Mouse (Mus musculus) neutrophil, adult 83 days (primary cell): ENCODE results near the gene Gm7137. TPM values are rescaled to one million over a fixed set of nuclear protein-coding genes. Genes with fewer than 3 reads are reported as not detected.

Source experiments
- total RNA-seq, 2 experiments: library from RNA; stranded (reverse); gene quantifications; one replicate each; pipeline ENCODE4 v1.2.4; 2023

Gm7137 gene
- not detected for total RNA-seq

GRCm38 (mm10) chr10:77787876-77788275 lies at the start of gene Gm7137:
TSS of gene Gm7137 (minus strand) at chr10:77788200.

GRCm38 (mm10) chr10:77835647-77836046 lies 47.6 kb upstream of the Gm7137 start, which contains the start of gene Krtap10-10:
TSS of gene Krtap10-10 (plus strand) at chr10:77835947.

GRCm38 (mm10) chr10:77826951-77827350 lies 39.0 kb upstream of the Gm7137 start, which contains the start of gene Krtap10-4:
TSS of gene Krtap10-4 (minus strand) at chr10:77827095.

DNA sequence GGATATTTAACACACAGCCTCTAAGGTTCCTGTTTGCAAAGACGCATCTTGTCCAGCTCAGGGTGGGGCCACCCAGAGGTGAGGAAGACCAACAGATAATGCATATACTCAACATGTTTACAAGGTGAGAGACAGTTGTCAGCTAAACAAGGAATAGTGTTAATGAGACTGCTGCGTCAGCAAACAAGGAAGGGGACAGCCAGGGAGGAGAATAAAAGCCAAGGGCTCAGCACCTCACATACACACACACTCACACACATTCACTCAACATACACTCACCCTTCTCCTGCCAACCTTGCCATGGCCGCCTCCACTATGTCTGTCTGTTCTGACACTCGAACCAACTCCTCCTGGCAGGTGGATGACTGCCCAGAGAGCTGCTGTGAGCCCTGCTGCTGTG lies 26.4 kb upstream of the Gm7137 start, which contains the start of gene Gm2696:
TSS of gene Gm2696 (plus strand) at position 301 of the 400 bp plus-strand sequence.

GRCm38 (mm10) chr10:77811743-77812142 lies 23.7 kb upstream of the Gm7137 start, which contains the start of gene Gm9507:
TSS of gene Gm9507 (minus strand) at chr10:77811843.

DNA sequence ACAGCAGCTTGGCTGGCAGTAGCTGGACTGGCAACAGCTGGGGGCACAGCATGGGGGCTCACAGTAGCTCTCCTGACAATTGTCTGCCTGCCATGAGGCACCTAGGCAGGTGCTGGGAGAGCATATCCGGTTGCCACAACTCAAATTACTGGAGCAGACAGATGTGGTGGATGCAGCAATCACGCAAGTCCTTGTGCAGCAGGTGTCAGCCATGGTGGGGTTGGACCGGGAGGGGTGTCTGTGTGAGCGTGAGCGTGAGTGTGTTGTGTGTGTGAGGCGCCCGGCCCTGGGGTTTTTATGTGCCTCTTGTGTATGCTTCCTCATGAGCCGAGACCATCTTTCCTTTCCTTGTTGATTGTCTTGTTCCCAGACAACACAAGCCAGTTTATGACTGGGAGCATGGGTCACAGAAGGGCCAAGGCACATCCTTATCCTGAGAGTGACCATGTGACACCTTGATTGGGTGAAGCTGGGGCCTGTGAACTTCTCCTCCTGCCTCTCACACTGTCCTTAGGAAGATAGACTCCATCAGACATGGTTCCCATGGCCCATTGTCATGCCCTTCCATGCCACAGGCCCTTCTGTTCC lies 11.0 kb upstream of the Gm7137 start, which contains the start of gene Gm19668:
TSS of gene Gm19668 (minus strand) at position 213 of the 588 bp plus-strand sequence.

GRCm38 (mm10) chr10:77794976-77795375 lies 7.0 kb upstream of the Gm7137 start, which contains the start of gene Gm9639:
TSS of gene Gm9639 (minus strand) at chr10:77795076.

GRCm38 (mm10) chr10:77782442-77782841 lies 5.6 kb downstream of the Gm7137 start, which contains the start of gene Gm3250:
TSS of gene Gm3250 (minus strand) at chr10:77782542.

DNA sequence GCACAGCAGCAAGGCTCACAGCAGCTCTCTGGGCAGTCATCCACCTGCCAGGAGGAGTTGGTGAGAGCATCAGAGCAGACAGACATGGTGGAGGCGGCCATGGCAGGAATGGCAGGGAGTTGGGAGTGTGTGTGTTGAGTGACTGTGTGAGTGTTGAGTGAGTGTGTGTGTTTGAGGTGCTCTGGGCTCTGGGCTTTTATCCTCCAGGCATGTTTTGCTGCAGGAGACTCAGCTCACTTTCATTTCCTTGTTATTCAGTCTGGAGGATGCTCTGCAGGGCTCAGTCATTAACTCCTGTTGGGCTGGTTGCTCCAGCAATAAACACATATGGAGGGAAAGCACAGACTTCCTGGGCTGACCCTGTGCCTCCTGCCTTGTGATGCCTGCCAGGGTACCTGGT lies 11.2 kb downstream of the Gm7137 start, which contains the start of gene Gm7138:
TSS of gene Gm7138 (minus strand) at position 101 of the 400 bp plus-strand sequence.

GRCm38 (mm10) chr10:77771225-77771624 lies 16.8 kb downstream of the Gm7137 start, which contains the start of gene Gm3238:
TSS of gene Gm3238 (minus strand) at chr10:77771325.

DNA sequence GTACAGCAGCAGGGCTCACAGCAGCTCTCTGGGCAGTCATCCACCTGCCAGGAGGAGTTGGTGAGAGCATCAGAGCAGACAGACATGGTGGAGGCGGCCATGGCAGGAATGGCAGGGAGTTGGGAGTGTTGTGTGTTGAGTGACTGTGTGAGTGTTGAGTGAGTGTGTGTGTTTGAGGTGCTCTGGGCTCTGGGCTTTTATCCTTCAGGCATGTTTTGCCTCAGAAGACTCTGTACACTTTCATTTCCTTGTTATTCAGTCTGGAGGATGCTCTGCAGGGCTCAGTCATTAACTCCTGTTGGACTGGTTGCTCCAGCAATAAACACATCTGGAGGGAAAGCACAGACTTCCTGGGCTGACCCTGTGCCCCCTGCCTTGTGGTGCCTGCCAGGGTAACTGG lies 28.4 kb downstream of the Gm7137 start, which contains the start of gene Gm3233:
TSS of gene Gm3233 (minus strand) at position 101 of the 400 bp plus-strand sequence.

GRCm38 (mm10) chr10:77751254-77751653 lies 36.7 kb downstream of the Gm7137 start, which contains the start of gene Gm9736:
TSS of gene Gm9736 (minus strand) at chr10:77751354.

GRCm38 (mm10) chr10:77741924-77742688 lies 45.9 kb downstream of the Gm7137 start, which contains the start of gene Gm18596:
TSS of gene Gm18596 (minus strand) at chr10:77742638.

Other genes starting within 250 kb of the Gm7137 start
- gene Pttg1ip, start 206.5 kb downstream of the Gm7137 start, total RNA-seq, result 10 to 100 TPM; 70.5 to 75.8 TPM
- 10 to 100 TPM; 54.9 to 60.9 TPM for gene Sumo3, start 182.1 kb downstream of the Gm7137 start, total RNA-seq
- gene Gm49325, start 182.0 kb downstream of the Gm7137 start, total RNA-seq, result 1 to 10 TPM in 1 of 2 experiments, not detected in 1; 4.6 TPM
- 10 to 100 TPM; 34.3 to 36.2 TPM for gene Ube2g2, start 165.9 kb downstream of the Gm7137 start, total RNA-seq
- not detected for gene Tspear, start 101.6 kb downstream of the Gm7137 start, total RNA-seq
- gene Gm19402, start 97.4 kb downstream of the Gm7137 start, total RNA-seq, result not detected
- not detected for gene Gm9508, start 91.0 kb downstream of the Gm7137 start, total RNA-seq
- gene Gm10272, start 81.6 kb downstream of the Gm7137 start, total RNA-seq, result not detected
- gene Gm10024, start 76.7 kb downstream of the Gm7137 start, total RNA-seq, result not detected
- gene Gm10142, start 72.4 kb downstream of the Gm7137 start, total RNA-seq, result not detected
- gene Krtap12-1, start 67.6 kb downstream of the Gm7137 start, total RNA-seq, result not detected
- gene Gm10100, start 61.7 kb downstream of the Gm7137 start, total RNA-seq, result not detected
- not detected for gene Gm18596, start 45.6 kb downstream of the Gm7137 start, total RNA-seq
- not detected for gene Gm9736, start 36.8 kb downstream of the Gm7137 start, total RNA-seq
- not detected for gene Gm3233, start 28.5 kb downstream of the Gm7137 start, total RNA-seq
- not detected for gene Gm3238, start 16.9 kb downstream of the Gm7137 start, total RNA-seq
- not detected for gene Gm7138, start 11.3 kb downstream of the Gm7137 start, total RNA-seq
- not detected for gene Gm3250, start 5.7 kb downstream of the Gm7137 start, total RNA-seq
- gene Gm9639, start 6.9 kb upstream of the Gm7137 start, total RNA-seq, result not detected
- gene Gm19668, start 10.9 kb upstream of the Gm7137 start, total RNA-seq, result not detected
- not detected for gene Gm9507, start 23.6 kb upstream of the Gm7137 start, total RNA-seq
- gene Gm2696, start 26.5 kb upstream of the Gm7137 start, total RNA-seq, result not detected
- not detected for gene Krtap10-4, start 38.9 kb upstream of the Gm7137 start, total RNA-seq
- not detected for gene Krtap10-10, start 47.7 kb upstream of the Gm7137 start, total RNA-seq
- gene Gm36176, start 58.6 kb upstream of the Gm7137 start, total RNA-seq, result not detected
- gene Gm10318, start 64.7 kb upstream of the Gm7137 start, total RNA-seq, result not detected
- gene Gm3285, start 73.8 kb upstream of the Gm7137 start, total RNA-seq, result not detected
- under 1 TPM in 1 of 2 experiments, not detected in 1; 0.15 TPM for gene Lrrc3, start 114.3 kb upstream of the Gm7137 start, total RNA-seq
- 100 to 1,000 TPM; 232 to 259 TPM for gene Trpm2, start 182.4 kb upstream of the Gm7137 start, total RNA-seq
- 1 to 10 TPM; 7.1 to 8.8 TPM for gene 1810043G02Rik, start 190.3 kb upstream of the Gm7137 start, total RNA-seq
- gene Pfkl, start 221.9 kb upstream of the Gm7137 start, total RNA-seq, result 10 to 100 TPM; 27.1 to 40.2 TPM